Mouse (Mus musculus): ENCODE measurements around the gene Itgb7.

Itgb7 gene

GRCm38 (mm10) chr15:102202971-102203834 is 28.5 kb downstream of the Itgb7 start, which contains the start of gene Zfp740:
TSS of gene Zfp740 (plus strand) at chr15:102203249.
- ChIA-PET CTCF (interaction anchor here (0.5 to 3.5 kb wide), 17 partner anchors 9 to 468 kb away, joined by 3 to 41 read pairs (median 4); no protein-coding TSS in a partner anchor), POLR2A (interaction anchor here (0.5 to 8.7 kb wide), 62 partner anchors 9 to 929 kb away, joined by 3 to 87 read pairs (median 4); partner anchors contain the start of genes Sp1 (in 2 of the 4), Espl1 (in 1 of the 4), Igfbp6 (in 1 of the 4) and Pfdn5 (in 1 of the 4))

GRCm38 (mm10) chr15:102198841-102199240 is 32.9 kb downstream of the Itgb7 start:
- CTCF ChIA-PET, result interaction anchor here in 2 of 4 experiments (0.6 to 1.0 kb wide), 2 partner anchors 25 to 964 kb away, joined by 3 to 4 read pairs; no protein-coding TSS in a partner anchor
- POLR2A ChIA-PET, result interaction anchor here in 3 of 4 experiments (0.9 to 8.7 kb wide), 7 partner anchors 9 to 206 kb away, joined by 3 to 87 read pairs (median 7); no protein-coding TSS in a partner anchor

GRCm38 (mm10) chr15:102195373-102195772 is 36.4 kb downstream of the Itgb7 start:
- ChIA-PET CTCF (no interaction called here), POLR2A (interaction anchor here in 1 of 4 experiments (1.0 to 1.5 kb wide), 2 partner anchors 10 to 51 kb away, joined by 4 to 5 read pairs; no protein-coding TSS in a partner anchor)

- ChIA-PET CTCF (interaction anchor here in 2 of 4 experiments (0.9 to 1.3 kb wide), 3 partner anchors 9 to 31 kb away, joined by 4 to 12 read pairs (median 4); partner anchors contain the start of gene Zfp740 (in 1 of the 2)), POLR2A (interaction anchor here in 2 of 4 experiments (1.0 to 9.8 kb wide), 4 partner anchors 7 to 283 kb away, joined by 3 to 87 read pairs (median 30); partner anchors contain the start of genes Csad (in 2 of the 2) and Zfp740 (in 2 of the 2))
Measured at GRCm38 (mm10) chr15:102194439-102194838, 37.3 kb downstream of the Itgb7 start.

GRCm38 (mm10) chr15:102193652-102194051 is 38.1 kb downstream of the Itgb7 start:
- ChIA-PET POLR2A (interaction anchor here in 3 of 4 experiments (0.7 to 9.8 kb wide), 9 partner anchors 8 to 284 kb away, joined by 3 to 87 read pairs (median 3); partner anchors contain the start of genes Csad (in 2 of the 3), Zfp740 (in 2 of the 3) and Soat2 (in 1 of the 3)), CTCF (interaction anchor here in 2 of 4 experiments (0.5 to 1.3 kb wide), 6 partner anchors 9 to 93 kb away, joined by 3 to 12 read pairs (median 4); partner anchors contain the start of gene Zfp740 (in 1 of the 2))

- POLR2A ChIA-PET, result interaction anchor here (0.6 to 9.8 kb wide), 13 partner anchors 9 to 66 kb away, joined by 3 to 87 read pairs (median 3); partner anchors contain the start of genes Csad (in 2 of the 4), Zfp740 (in 2 of the 4), Soat2 (in 1 of the 4) and Spryd3 (in 1 of the 4)
- CTCF ChIA-PET, result interaction anchor here in 1 of 4 experiments (1.1 to 1.3 kb wide), 2 partner anchors 10 to 14 kb away, joined by 3 to 4 read pairs; partner anchors contain the start of gene Zfp740
Measured at GRCm38 (mm10) chr15:102192820-102193386, 38.8 kb downstream of the Itgb7 start.

GRCm38 (mm10) chr15:102192271-102192812 is 39.4 kb downstream of the Itgb7 start:
- ChIA-PET CTCF (interaction anchor here in 2 of 4 experiments (1.0 to 1.4 kb wide), 2 partner anchors 13 to 32 kb away, joined by 4 to 5 read pairs; no protein-coding TSS in a partner anchor), POLR2A (interaction anchor here (0.6 to 9.8 kb wide), 12 partner anchors 9 to 64 kb away, joined by 3 to 87 read pairs (median 4); partner anchors contain the start of genes Csad (in 2 of the 4), Zfp740 (in 2 of the 4) and Spryd3 (in 1 of the 4))

- ChIA-PET POLR2A (interaction anchor here (0.6 to 9.8 kb wide), 14 partner anchors 9 to 62 kb away, joined by 3 to 87 read pairs (median 4); partner anchors contain the start of genes Csad (in 2 of the 4), Zfp740 (in 2 of the 4) and Spryd3 (in 1 of the 4)), CTCF (interaction anchor here in 3 of 4 experiments (1.0 to 1.6 kb wide), 4 partner anchors 13 to 91 kb away, joined by 3 to 5 read pairs (median 4); partner anchors contain the start of gene Tns2 (in 1 of the 3))
Measured at GRCm38 (mm10) chr15:102191699-102192098, 40.0 kb downstream of the Itgb7 start.

- ChIA-PET CTCF (interaction anchor here in 3 of 4 experiments (0.6 to 2.6 kb wide), 13 partner anchors 10 to 1380 kb away, joined by 3 to 12 read pairs (median 4); no protein-coding TSS in a partner anchor), POLR2A (interaction anchor here in 3 of 4 experiments (0.5 to 9.8 kb wide), 21 partner anchors 9 to 329 kb away, joined by 3 to 87 read pairs (median 3); partner anchors contain the start of genes Csad (in 2 of the 3), Zfp740 (in 2 of the 3), Spryd3 (in 1 of the 3) and Tarbp2 (in 1 of the 3))
Measured at GRCm38 (mm10) chr15:102188883-102189282, 42.9 kb downstream of the Itgb7 start.

- ChIA-PET CTCF (interaction anchor here in 2 of 4 experiments (0.9 to 2.6 kb wide), 5 partner anchors 9 to 80 kb away, joined by 3 to 12 read pairs (median 4); no protein-coding TSS in a partner anchor), POLR2A (interaction anchor here in 3 of 4 experiments (0.6 to 9.8 kb wide), 13 partner anchors 9 to 1227 kb away, joined by 3 to 87 read pairs (median 4); partner anchors contain the start of genes Csad (in 2 of the 3), Zfp740 (in 2 of the 3) and Tarbp2 (in 1 of the 3))
Measured at GRCm38 (mm10) chr15:102188096-102188495, 43.6 kb downstream of the Itgb7 start.

GRCm38 (mm10) chr15:102186239-102186638 is 45.5 kb downstream of the Itgb7 start:
- ChIA-PET CTCF (interaction anchor here in 3 of 4 experiments (0.6 to 1.8 kb wide), 3 partner anchors 8 to 37 kb away, joined by 3 to 26 read pairs (median 4); no protein-coding TSS in a partner anchor), POLR2A (interaction anchor here in 3 of 4 experiments (0.6 to 9.8 kb wide), 9 partner anchors 9 to 484 kb away, joined by 3 to 87 read pairs (median 7); partner anchors contain the start of genes Csad (in 2 of the 3), Zfp740 (in 2 of the 3), Itgb7 (in 1 of the 3) and Spryd3 (in 1 of the 3))

- CTCF ChIA-PET, result interaction anchor here in 1 of 4 experiments (0.7 kb wide), 1 partner anchor 937 kb away, joined by 3 read pairs; no protein-coding TSS in a partner anchor
- POLR2A ChIA-PET, result interaction anchor here in 1 of 4 experiments (0.8 kb wide), 1 partner anchor 26 kb away, joined by 3 read pairs; no protein-coding TSS in a partner anchor
Measured at GRCm38 (mm10) chr15:102183076-102183475, 48.7 kb downstream of the Itgb7 start.

GRCm38 (mm10) chr15:102179924-102180323 is 51.8 kb downstream of the Itgb7 start:
- ChIA-PET CTCF (interaction anchor here (0.6 to 6.8 kb wide), 23 partner anchors 8 to 982 kb away, joined by 3 to 109 read pairs (median 4); partner anchors contain the start of genes Csad (in 2 of the 4), Pfdn5 (in 1 of the 4) and Zfp740 (in 1 of the 4)), POLR2A (interaction anchor here (0.6 to 5.3 kb wide), 61 partner anchors 8 to 1395 kb away, joined by 3 to 47 read pairs (median 5); partner anchors contain the start of genes Soat2 (in 3 of the 4), Zfp740 (in 3 of the 4), Csad (in 2 of the 4) and Mfsd5 (in 1 of the 4))

- CTCF ChIA-PET, result interaction anchor here (0.6 to 6.8 kb wide), 42 partner anchors 9 to 821 kb away, joined by 3 to 109 read pairs (median 4); partner anchors contain the start of genes Csad (in 2 of the 4), Tns2 (in 2 of the 4), Zfp740 (in 2 of the 4) and Pfdn5 (in 1 of the 4)
- POLR2A ChIA-PET, result interaction anchor here (0.6 to 5.3 kb wide), 65 partner anchors 9 to 930 kb away, joined by 3 to 47 read pairs (median 4); partner anchors contain the start of genes Zfp740 (in 3 of the 4), Csad (in 2 of the 4), Soat2 (in 2 of the 4) and Spryd3 (in 2 of the 4)
Measured at GRCm38 (mm10) chr15:102179106-102179505, 52.6 kb downstream of the Itgb7 start.

GRCm38 (mm10) chr15:102178279-102178678 is 53.5 kb downstream of the Itgb7 start:
- POLR2A ChIA-PET, result interaction anchor here (0.6 to 5.3 kb wide), 45 partner anchors 8 to 929 kb away, joined by 3 to 47 read pairs (median 6); partner anchors contain the start of genes Zfp740 (in 3 of the 4), Csad (in 2 of the 4), Soat2 (in 2 of the 4) and Spryd3 (in 2 of the 4)

More at GRCm38 (mm10) chr15:102178279-102178678, 53.5 kb downstream of the Itgb7 start:
- CTCF ChIA-PET, result interaction anchor here (0.5 to 6.8 kb wide), 31 partner anchors 8 to 144 kb away, joined by 3 to 109 read pairs (median 5); partner anchors contain the start of genes Zfp740 (in 2 of the 4), Csad (in 1 of the 4) and Tns2 (in 1 of the 4)
